Mouse (Mus musculus) ovary, postnatal 36 days (tissue): ENCODE data around the gene Lcorl.
"Not testable (repeated sequence)": the region's sequence is repeated elsewhere in the genome, so short reads cannot be mapped to it uniquely, and the experiment has no call there.

Experiments used
- DNase-seq: peaks from one replicate; pipeline ENCODE4 v3.0.0; 2022; ENCODE audit warnings: low spot score, mixed read lengths

Lcorl gene

GRCm38 (mm10) chr5:45706811-45707210 lies 150.6 kb downstream of the Lcorl start:
- no peak for DNase-seq

- no peak for DNase-seq
Observed at GRCm38 (mm10) chr5:45691678-45692077, 165.7 kb downstream of the Lcorl start.

- DNase-seq: no peak
Observed at GRCm38 (mm10) chr5:45690802-45691201, 166.6 kb downstream of the Lcorl start.

GRCm38 (mm10) chr5:45689152-45689551 lies 168.3 kb downstream of the Lcorl start:
- DNase-seq: no peak

GRCm38 (mm10) chr5:45686223-45686622 lies 171.2 kb downstream of the Lcorl start:
- no peak for DNase-seq

- DNase-seq: no peak
Observed at GRCm38 (mm10) chr5:45685243-45685642, 172.2 kb downstream of the Lcorl start.

GRCm38 (mm10) chr5:45683388-45683787 lies 174.0 kb downstream of the Lcorl start:
- DNase-seq: no peak

GRCm38 (mm10) chr5:45679955-45680354 lies 177.5 kb downstream of the Lcorl start:
- no peak for DNase-seq

GRCm38 (mm10) chr5:45677639-45678038 lies 179.8 kb downstream of the Lcorl start:
- DNase-seq: no peak

GRCm38 (mm10) chr5:45675032-45675431 lies 182.4 kb downstream of the Lcorl start:
- DNase-seq: no peak

GRCm38 (mm10) chr5:45670894-45671494 lies 186.4 kb downstream of the Lcorl start:
- no peak for DNase-seq

GRCm38 (mm10) chr5:45670280-45670670 lies 187.1 kb downstream of the Lcorl start:
- no peak for DNase-seq

GRCm38 (mm10) chr5:45669598-45670279 lies 187.7 kb downstream of the Lcorl start, which contains the start of gene Ncapg:
Gene Ncapg, plus strand, starts transcription at chr5:45669919.
- DNase-seq: peak; percentile 99

GRCm38 (mm10) chr5:45669234-45669597 lies 188.2 kb downstream of the Lcorl start:
- DNase-seq: no peak

GRCm38 (mm10) chr5:45668831-45669230 lies 188.6 kb downstream of the Lcorl start:
- DNase-seq: no peak

- DNase-seq: no peak
Observed at GRCm38 (mm10) chr5:45668324-45668723, 189.1 kb downstream of the Lcorl start.

- DNase-seq: not testable (repeated sequence)
Observed at GRCm38 (mm10) chr5:45658406-45658805, 199.0 kb downstream of the Lcorl start.

GRCm38 (mm10) chr5:45651026-45651703 lies 206.2 kb downstream of the Lcorl start:
- DNase-seq: no peak
